Mouse (Mus musculus) embryonic facial prominence, embryonic 12.5 days (tissue): ENCODE results near the gene Atl2. TPM values are rescaled to one million over a fixed set of nuclear protein-coding genes. Genes with fewer than 3 reads are reported as not detected.

ENCODE experiments used
- ATAC-seq: fragments of 200-750 bp; cut with Nextera tagmentation; 2 replicates; pipeline ENCODE4 v1.8.0; 2017; ENCODE audit not compliant: insufficient number of reproducible peaks, insufficient read depth, low FRiP score, low TSS enrichment
- H3K27ac ChIP-seq: fragments of 300-500 bp; sonication (generic); 2 replicates; pipeline ENCODE4 v1.5.1; 2016; ENCODE audit warnings: mild to moderate bottlenecking
- H3K27me3 ChIP-seq: fragments of 300-500 bp; sonication (generic); 2 replicates; pipeline ENCODE4 v1.6.1; 2016; ENCODE audit warnings: mild to moderate bottlenecking, moderate library complexity
- H3K36me3 ChIP-seq: fragments of 300-500 bp; sonication (generic); 2 replicates; pipeline ENCODE4 v1.6.1; 2016; ENCODE audit warnings: mild to moderate bottlenecking
- H3K4me1 ChIP-seq: fragments of 300-500 bp; sonication (generic); 2 replicates; pipeline ENCODE4 v1.6.1; 2016
- H3K4me2 ChIP-seq: fragments of 300-500 bp; sonication (generic); replicated peaks from 2 replicates; pipeline ENCODE4 v1.6.1; 2016; ENCODE audit warnings: mild to moderate bottlenecking, moderate library complexity
- H3K4me3 ChIP-seq: fragments of 300-500 bp; sonication (generic); 2 replicates; pipeline ENCODE4 v1.5.1; 2016; ENCODE audit warnings: mild to moderate bottlenecking
- H3K9ac ChIP-seq: fragments of 300-500 bp; sonication (generic); 2 replicates; pipeline ENCODE4 v1.6.1; 2016; ENCODE audit warnings: mild to moderate bottlenecking, moderate library complexity
- H3K9me3 ChIP-seq: fragments of 300-500 bp; sonication (generic); 2 replicates; pipeline ENCODE4 v1.6.1; 2016; ENCODE audit warnings: mild to moderate bottlenecking, moderate library complexity
- WGBS: fragments of 180-500 bp; shearing (Covaris S2); methylation state at CpG from one replicate; pipeline ENCODE4 v1.1.7; 2016; 5-methylcytosine and 5-hydroxymethylcytosine counted together
- polyA plus RNA-seq: library from polyadenylated mRNA; unstranded; fragments of >200 nt; fragmentation: Nextera tagmentation; extraction: Ambion mirVana; gene quantifications from 2 replicates; pipeline ENCODE4 v1.2.1, GENCODE M21; 2016

Gene Atl2
- polyA plus RNA-seq, 1 experiment from 2014 or later, result 31.6 TPM

GRCm38 (mm10) chr17:79840254-79841238 is 55.4 kb downstream of the Atl2 start:
- ATAC-seq, result no peak
- no peak overlapping the region for H3K4me3 ChIP-seq
- no peaks in the 10 kb centered on the region for H3K36me3 ChIP-seq
- H3K9ac ChIP-seq, result no peak overlapping the region
- no peak overlapping the region for H3K27ac ChIP-seq
- 44% methylated on average over 7 of the region's 7 CpGs for WGBS
- H3K9me3 ChIP-seq, result no peaks in the 10 kb centered on the region
- peaks cover 5% of the 10 kb centered on the region; the same call in 1 of the 2 replicates for H3K4me1 ChIP-seq
- H3K4me2 ChIP-seq, result no peak overlapping the region
- H3K27me3 ChIP-seq, result 0 out of 2 replicates have a peak, but pooled peaks cover 2% of the 10 kb centered on the region

- WGBS, result 75% methylated on average over 7 of the region's 7 CpGs
- Histone ChIP-seq H3K4me3 (no peak overlapping the region), H3K9me3 (no peaks in the 10 kb centered on the region), H3K9ac (no peak overlapping the region), H3K36me3 (no peaks in the 10 kb centered on the region), H3K27ac (no peak overlapping the region), H3K4me1 (peaks cover 5% of the 10 kb centered on the region; the same call in 1 of the 2 replicates), H3K27me3 (0 out of 2 replicates have a peak, but pooled peaks cover under 1% of the 10 kb centered on the region), H3K4me2 (no peak overlapping the region)
- ATAC-seq, result no peak
Observed at GRCm38 (mm10) chr17:79836978-79837377, 58.9 kb downstream of the Atl2 start.

- 54% methylated on average over 5 of the region's 5 CpGs for WGBS
- Histone ChIP-seq H3K36me3 (no peaks in the 10 kb centered on the region), H3K27ac (no peak overlapping the region), H3K9me3 (no peaks in the 10 kb centered on the region), H3K4me1 (peaks cover 5% of the 10 kb centered on the region; the same call in 1 of the 2 replicates), H3K4me3 (no peak overlapping the region), H3K4me2 (no peak overlapping the region), H3K9ac (no peak overlapping the region), H3K27me3 (no peaks in the 10 kb centered on the region)
- ATAC-seq, result no peak
Observed at GRCm38 (mm10) chr17:79835714-79836373, 60.1 kb downstream of the Atl2 start.

- Histone ChIP-seq H3K4me3 (no peak overlapping the region), H3K4me2 (no peak overlapping the region), H3K4me1 (peaks cover 5% of the 10 kb centered on the region; the same call in 1 of the 2 replicates), H3K27ac (no peak overlapping the region), H3K36me3 (no peaks in the 10 kb centered on the region), H3K9ac (no peak overlapping the region), H3K27me3 (no peaks in the 10 kb centered on the region), H3K9me3 (no peaks in the 10 kb centered on the region)
- ATAC-seq, result no peak
- 67% methylated on average over 1 of the region's 1 CpGs for WGBS
Observed at GRCm38 (mm10) chr17:79832284-79832683, 63.6 kb downstream of the Atl2 start.

GRCm38 (mm10) chr17:79826482-79827034 is 69.4 kb downstream of the Atl2 start:
- no peaks in the 10 kb centered on the region for H3K9me3 ChIP-seq
- no peaks in the 10 kb centered on the region for H3K4me1 ChIP-seq
- WGBS, result 69% methylated on average over 6 of the region's 6 CpGs
- H3K27me3 ChIP-seq, result no peaks in the 10 kb centered on the region
- no peak overlapping the region for H3K9ac ChIP-seq
- H3K27ac ChIP-seq, result no peak overlapping the region
- no peaks in the 10 kb centered on the region for H3K36me3 ChIP-seq
- H3K4me3 ChIP-seq, result no peak overlapping the region
- H3K4me2 ChIP-seq, result no peak overlapping the region
- no peak for ATAC-seq

GRCm38 (mm10) chr17:79825241-79826030 is 70.5 kb downstream of the Atl2 start:
- no peaks in the 10 kb centered on the region for H3K27me3 ChIP-seq

GRCm38 (mm10) chr17:79824406-79824805 is 71.5 kb downstream of the Atl2 start:
- Histone ChIP-seq H3K36me3 (no peaks in the 10 kb centered on the region), H3K4me2 (no peak overlapping the region), H3K9ac (no peak overlapping the region), H3K27ac (no peak overlapping the region), H3K4me1 (no peaks in the 10 kb centered on the region), H3K27me3 (no peaks in the 10 kb centered on the region), H3K4me3 (no peak overlapping the region), H3K9me3 (no peaks in the 10 kb centered on the region)
- WGBS, result 82% methylated on average over 1 of the region's 1 CpGs
- no peak for ATAC-seq

More at GRCm38 (mm10) chr17:79825241-79826030, 70.5 kb downstream of the Atl2 start:
- H3K27ac ChIP-seq, result no peak overlapping the region
- 0 out of 2 replicates have a peak, but pooled peaks have one; percentile 22 for ATAC-seq
- H3K9me3 ChIP-seq, result no peaks in the 10 kb centered on the region
- H3K4me2 ChIP-seq, result no peak overlapping the region
- no peak overlapping the region for H3K9ac ChIP-seq
- no peaks in the 10 kb centered on the region for H3K36me3 ChIP-seq
- no peak overlapping the region for H3K4me3 ChIP-seq
- H3K4me1 ChIP-seq, result no peaks in the 10 kb centered on the region
- WGBS, result 77% methylated on average over 11 of the region's 11 CpGs

GRCm38 (mm10) chr17:79818884-79819283 is 77.0 kb downstream of the Atl2 start:
- Histone ChIP-seq H3K27ac (0 out of 2 replicates have a peak overlapping the region, but pooled peaks have one; percentile 42), H3K9me3 (no peaks in the 10 kb centered on the region), H3K4me3 (no peak overlapping the region), H3K4me1 (peaks cover 5% of the 10 kb centered on the region; the same call in 1 of the 2 replicates), H3K9ac (no peak overlapping the region), H3K36me3 (no peaks in the 10 kb centered on the region), H3K27me3 (no peaks in the 10 kb centered on the region), H3K4me2 (no peak overlapping the region)
- 9% methylated on average over 3 of the region's 3 CpGs for WGBS
- ATAC-seq, result no peak

GRCm38 (mm10) chr17:79817995-79818394 is 77.9 kb downstream of the Atl2 start:
- H3K9ac ChIP-seq, result no peak overlapping the region
- no peak overlapping the region for H3K27ac ChIP-seq
- H3K36me3 ChIP-seq, result no peaks in the 10 kb centered on the region
- ATAC-seq, result 0 out of 2 replicates have a peak, but pooled peaks have one; percentile 52
- no peaks in the 10 kb centered on the region for H3K27me3 ChIP-seq
- H3K4me2 ChIP-seq, result no peak overlapping the region
- peaks cover 5% of the 10 kb centered on the region; the same call in 1 of the 2 replicates for H3K4me1 ChIP-seq
- no peak overlapping the region for H3K4me3 ChIP-seq
- 9% methylated on average over 7 of the region's 7 CpGs for WGBS
- no peaks in the 10 kb centered on the region for H3K9me3 ChIP-seq

- Histone ChIP-seq H3K4me3 (no peak overlapping the region), H3K27me3 (no peaks in the 10 kb centered on the region)
Observed at GRCm38 (mm10) chr17:79817551-79817950, 78.4 kb downstream of the Atl2 start.

GRCm38 (mm10) chr17:79816896-79817295 is 79.0 kb downstream of the Atl2 start:
- no peaks in the 10 kb centered on the region for H3K27me3 ChIP-seq

More at GRCm38 (mm10) chr17:79817551-79817950, 78.4 kb downstream of the Atl2 start:
- ATAC-seq, result no peak
- no peak overlapping the region for H3K4me2 ChIP-seq
- no peak overlapping the region for H3K9ac ChIP-seq
- peaks cover 5% of the 10 kb centered on the region; the same call in 1 of the 2 replicates for H3K4me1 ChIP-seq
- 62% methylated on average over 9 of the region's 9 CpGs for WGBS
- H3K9me3 ChIP-seq, result no peaks in the 10 kb centered on the region
- H3K27ac ChIP-seq, result no peak overlapping the region
- no peaks in the 10 kb centered on the region for H3K36me3 ChIP-seq

More at GRCm38 (mm10) chr17:79816896-79817295, 79.0 kb downstream of the Atl2 start:
- no peak for ATAC-seq
- 81% methylated on average over 6 of the region's 6 CpGs for WGBS
- H3K27ac ChIP-seq, result no peak overlapping the region
- no peaks in the 10 kb centered on the region for H3K9me3 ChIP-seq
- no peak overlapping the region for H3K4me2 ChIP-seq
- no peaks in the 10 kb centered on the region for H3K36me3 ChIP-seq
- H3K9ac ChIP-seq, result no peak overlapping the region
- peaks cover 5% of the 10 kb centered on the region; the same call in 1 of the 2 replicates for H3K4me1 ChIP-seq
- no peak overlapping the region for H3K4me3 ChIP-seq
